Mouse (Mus musculus): ENCODE measurements around the gene R3hdm4.

- no peak for TF ChIP-seq CTCF (IDR thresholded peaks at IDR 0.05 in 2 of 3, conservative IDR thresholded peaks at IDR 0.05 in 1 of 3; ENCODE audit: control insufficient read depth in 1 of 3, insufficient read depth in 1 of 3, low read depth in 2 of 3, low read length in 3 of 3, poor library complexity in 1 of 3, severe bottlenecking in 1 of 3)
- TF ChIP-seq POLR2A (IDR thresholded peaks at IDR 0.05; ENCODE audit: control insufficient read depth in 1 of 2, insufficient read depth in 1 of 2, low read depth in 1 of 2, low read length in 2 of 2, poor library complexity in 1 of 2), result no peak
- TF ChIP-seq HCFC1 (IDR thresholded peaks at IDR 0.05; ENCODE audit: low read depth, low read length), result no peak
Observed at GRCm38 (mm10) chr10:79921572-79921971, 564 bp upstream of the R3hdm4 start.

Data from MEL (cell line).